Mouse (Mus musculus) hindbrain, embryonic 13.5 days (tissue): Measurements from ENCODE around the gene Tmem9. TPM values are rescaled to one million over a fixed set of nuclear protein-coding genes. Genes with fewer than 3 reads are reported as not detected.

ENCODE experiments used
- ATAC-seq: fragments of 200-750 bp; cut with Nextera tagmentation; 2 replicates; pipeline ENCODE4 v1.8.0; 2017; ENCODE audit warnings: moderate TSS enrichment; ENCODE audit not compliant: low FRiP score
- H3K27ac ChIP-seq: fragments of 300-500 bp; sonication (generic); 2 replicates; pipeline ENCODE4 v1.5.1; 2015; ENCODE audit warnings: inconsistent platforms, mild to moderate bottlenecking, moderate library complexity
- H3K27me3 ChIP-seq: fragments of 300-500 bp; sonication (generic); 2 replicates; pipeline ENCODE4 v1.6.1; 2015; ENCODE audit warnings: mild to moderate bottlenecking, inconsistent platforms
- H3K36me3 ChIP-seq: fragments of 300-500 bp; sonication (generic); 2 replicates; pipeline ENCODE4 v1.6.1; 2015; ENCODE audit warnings: mild to moderate bottlenecking, inconsistent platforms
- H3K4me1 ChIP-seq: fragments of 300-500 bp; sonication (generic); replicated peaks from 2 replicates; pipeline ENCODE4 v1.6.1; 2015; ENCODE audit warnings: inconsistent platforms
- H3K4me2 ChIP-seq: fragments of 300-500 bp; sonication (generic); 2 replicates; pipeline ENCODE4 v1.6.1; 2015; ENCODE audit warnings: inconsistent platforms, mild to moderate bottlenecking, moderate library complexity
- H3K4me3 ChIP-seq: fragments of 300-500 bp; sonication (generic); 2 replicates; pipeline ENCODE4 v1.5.1; 2015; ENCODE audit warnings: mild to moderate bottlenecking, inconsistent platforms
- H3K9ac ChIP-seq: fragments of 300-500 bp; sonication (generic); 2 replicates; pipeline ENCODE4 v1.6.1; 2015; ENCODE audit warnings: mild to moderate bottlenecking, inconsistent platforms
- H3K9me3 ChIP-seq: fragments of 300-500 bp; sonication (generic); 2 replicates; pipeline ENCODE4 v1.6.1; 2016; ENCODE audit warnings: inconsistent platforms
- WGBS: fragments of 180-500 bp; shearing (Covaris S2); methylation state at CpG from one replicate; pipeline ENCODE4 v1.1.7; 2015; 5-methylcytosine and 5-hydroxymethylcytosine counted together
- polyA plus RNA-seq: library from polyadenylated mRNA; unstranded; fragments of >200 nt; fragmentation: Nextera tagmentation; extraction: Ambion mirVana; gene quantifications from 2 replicates; pipeline ENCODE4 v1.2.1, GENCODE M21; 2015

Tmem9 gene
- polyA plus RNA-seq, result 149 and 153 TPM in 2 replicates

- no peak within 1 kb of the TSS for H3K27ac ChIP-seq
- 3% methylated on average over 37 of the region's 37 CpGs for WGBS
- no peaks in the 10 kb centered on the region for H3K9me3 ChIP-seq
- ATAC-seq, result peak; percentile 79
- no peaks in the 10 kb centered on the region for H3K36me3 ChIP-seq
- peak within 1 kb of the TSS; percentile 49 for H3K9ac ChIP-seq
- H3K4me2 ChIP-seq, result peak within 1 kb of the TSS; percentile 64
- H3K4me1 ChIP-seq, result peaks cover 12% of the 10 kb centered on the region
- H3K4me3 ChIP-seq, result peak within 1 kb of the TSS; percentile 39
- H3K27me3 ChIP-seq, result peaks cover 31% of the 10 kb centered on the region
Observed at GRCm38 (mm10) chr1:136007211-136008158, at the start of gene Tmem9. Gene Tmem9, plus strand, starts transcription at chr1:136008150.

GRCm38 (mm10) chr1:135958483-135958882 lies 49.5 kb upstream of the Tmem9 start:
- H3K4me2 ChIP-seq, result no peak overlapping the region
- no peaks in the 10 kb centered on the region for H3K4me1 ChIP-seq
- H3K36me3 ChIP-seq, result no peaks in the 10 kb centered on the region
- ATAC-seq, result 0 out of 2 replicates have a peak, but pooled peaks have one; percentile 46
- no peak overlapping the region for H3K27ac ChIP-seq
- no peak overlapping the region for H3K4me3 ChIP-seq
- H3K9me3 ChIP-seq, result no peaks in the 10 kb centered on the region
- H3K27me3 ChIP-seq, result peaks cover 3% of the 10 kb centered on the region; the same call in 1 of the 2 replicates
- no peak overlapping the region for H3K9ac ChIP-seq
- 59% methylated on average over 4 of the region's 4 CpGs for WGBS

GRCm38 (mm10) chr1:135963177-135963576 lies 44.8 kb upstream of the Tmem9 start:
- Histone ChIP-seq H3K36me3 (no peaks in the 10 kb centered on the region), H3K9me3 (no peaks in the 10 kb centered on the region), H3K4me1 (no peaks in the 10 kb centered on the region), H3K27me3 (no peaks in the 10 kb centered on the region), H3K4me3 (no peak overlapping the region), H3K4me2 (no peak overlapping the region), H3K27ac (no peak overlapping the region), H3K9ac (no peak overlapping the region)
- no peak for ATAC-seq
- 68% methylated on average over 5 of the region's 5 CpGs for WGBS

DNA sequence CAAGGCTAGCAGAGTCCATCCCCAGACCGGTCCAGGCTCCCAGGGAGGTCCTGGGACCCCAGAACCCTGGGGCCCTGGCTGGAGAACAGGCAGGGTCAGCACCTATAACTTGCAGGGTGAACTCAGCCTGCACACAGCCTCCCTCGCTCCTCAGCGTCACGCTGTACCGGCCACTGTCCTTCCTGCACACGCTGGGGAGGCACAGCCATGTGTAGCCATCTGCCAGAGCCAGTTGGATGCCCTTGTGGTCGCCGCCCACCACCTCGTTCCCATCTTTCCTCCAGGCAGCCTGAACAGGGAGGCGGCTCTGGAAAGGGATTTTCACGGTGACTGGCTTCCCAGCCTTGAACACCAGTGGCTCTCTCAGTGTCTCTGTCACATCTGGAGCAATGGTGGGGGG lies 43.4 kb upstream of the Tmem9 start:
- ATAC-seq, result no peak
- 64% methylated on average over 11 of the region's 11 CpGs for WGBS
- Histone ChIP-seq H3K4me2 (no peak overlapping the region), H3K9me3 (no peaks in the 10 kb centered on the region), H3K4me3 (no peak overlapping the region), H3K36me3 (no peaks in the 10 kb centered on the region), H3K27me3 (no peaks in the 10 kb centered on the region), H3K27ac (no peak overlapping the region), H3K9ac (no peak overlapping the region), H3K4me1 (no peaks in the 10 kb centered on the region)

DNA sequence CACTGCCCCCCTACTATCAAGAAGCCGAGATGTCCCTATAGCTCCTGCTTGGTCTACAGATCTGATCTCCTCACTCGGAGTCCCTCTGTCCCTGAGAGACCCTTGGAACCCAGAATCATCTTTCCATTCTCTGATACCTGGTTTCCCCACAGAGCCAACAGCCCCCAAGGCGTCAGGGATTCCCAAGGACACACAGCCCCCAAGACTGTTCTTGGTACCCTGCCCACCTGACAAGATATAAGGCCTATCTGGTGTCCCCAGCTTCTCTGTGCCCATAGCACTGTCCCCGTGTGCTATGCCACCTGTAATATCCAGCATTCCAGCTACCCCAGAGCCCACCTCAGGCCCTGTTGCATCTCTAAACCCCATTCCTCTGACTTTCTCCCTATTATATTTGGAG lies 40.2 kb upstream of the Tmem9 start:
- no peaks in the 10 kb centered on the region for H3K4me1 ChIP-seq
- no peak overlapping the region for H3K27ac ChIP-seq
- ATAC-seq, result no peak
- no peaks in the 10 kb centered on the region for H3K9me3 ChIP-seq
- H3K4me3 ChIP-seq, result no peak overlapping the region
- H3K4me2 ChIP-seq, result no peak overlapping the region
- no peak overlapping the region for H3K9ac ChIP-seq
- H3K36me3 ChIP-seq, result no peaks in the 10 kb centered on the region
- H3K27me3 ChIP-seq, result no peaks in the 10 kb centered on the region
- WGBS, result 84% methylated on average over 4 of the region's 4 CpGs

DNA sequence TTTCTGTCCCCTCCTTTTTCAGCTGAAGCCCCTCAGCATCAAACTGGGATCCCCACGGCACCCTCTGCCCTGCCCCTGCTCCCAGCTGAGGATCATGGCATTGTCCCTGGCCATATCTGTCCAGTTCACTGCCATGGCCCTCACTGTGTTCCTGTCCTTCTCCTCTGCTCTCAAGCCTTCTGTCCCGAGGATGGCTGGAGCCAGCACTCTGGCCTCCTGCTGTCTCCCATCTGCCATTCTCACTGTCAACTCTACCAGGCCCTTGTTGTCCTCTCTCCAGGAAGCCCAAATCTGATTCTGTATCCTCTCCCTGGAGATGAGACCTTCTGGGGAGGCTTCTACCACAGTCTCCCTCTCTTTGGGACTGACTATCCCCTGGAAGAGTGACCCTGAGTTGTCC lies 37.5 kb upstream of the Tmem9 start:
- Histone ChIP-seq H3K36me3 (no peaks in the 10 kb centered on the region), H3K4me1 (no peaks in the 10 kb centered on the region), H3K4me3 (no peak overlapping the region), H3K9ac (no peak overlapping the region), H3K4me2 (no peak overlapping the region), H3K27me3 (no peaks in the 10 kb centered on the region), H3K9me3 (no peaks in the 10 kb centered on the region), H3K27ac (no peak overlapping the region)
- WGBS, result 60% methylated on average over 2 of the region's 2 CpGs
- ATAC-seq, result no peak

- H3K9ac ChIP-seq, result no peak overlapping the region
- no peaks in the 10 kb centered on the region for H3K9me3 ChIP-seq
- H3K27me3 ChIP-seq, result no peaks in the 10 kb centered on the region
- no peaks in the 10 kb centered on the region for H3K36me3 ChIP-seq
- H3K4me2 ChIP-seq, result no peak overlapping the region
- WGBS, result 92% methylated on average over 3 of the region's 3 CpGs
- ATAC-seq, result no peak
- H3K4me1 ChIP-seq, result no peaks in the 10 kb centered on the region
- H3K4me3 ChIP-seq, result no peak overlapping the region
- no peak overlapping the region for H3K27ac ChIP-seq
Observed at GRCm38 (mm10) chr1:135972576-135972975, 35.4 kb upstream of the Tmem9 start.

DNA sequence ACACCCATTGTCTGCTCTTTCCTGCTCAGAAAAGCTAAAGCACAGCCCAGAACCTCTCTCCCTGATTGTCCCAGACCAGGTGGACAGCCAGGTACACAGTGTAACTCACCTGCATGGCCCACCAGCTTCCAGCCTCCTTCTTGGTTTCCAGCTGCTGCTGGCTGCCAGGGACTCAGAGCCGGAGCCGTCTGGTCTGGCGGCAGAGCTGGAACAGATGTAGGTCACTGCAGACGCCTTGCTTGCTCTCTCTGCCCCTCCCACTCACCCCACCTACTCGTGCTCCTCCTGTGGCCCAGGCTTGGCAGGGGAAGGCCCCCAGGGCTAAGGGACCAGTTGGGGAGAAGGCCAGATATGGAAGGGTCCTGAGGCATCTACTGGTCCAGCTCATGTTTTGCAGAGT lies 23.8 kb upstream of the Tmem9 start:
- H3K9ac ChIP-seq, result no peak overlapping the region
- no peak overlapping the region for H3K4me2 ChIP-seq
- no peaks in the 10 kb centered on the region for H3K36me3 ChIP-seq
- H3K4me1 ChIP-seq, result no peaks in the 10 kb centered on the region
- no peak overlapping the region for H3K4me3 ChIP-seq
- WGBS, result 57% methylated on average over 4 of the region's 5 CpGs
- no peaks in the 10 kb centered on the region for H3K27me3 ChIP-seq
- no peak for ATAC-seq
- no peaks in the 10 kb centered on the region for H3K9me3 ChIP-seq
- no peak overlapping the region for H3K27ac ChIP-seq

GRCm38 (mm10) chr1:135989876-135990275 lies 18.1 kb upstream of the Tmem9 start:
- Histone ChIP-seq H3K4me1 (no peaks in the 10 kb centered on the region), H3K9me3 (no peaks in the 10 kb centered on the region), H3K4me3 (no peak overlapping the region), H3K9ac (no peak overlapping the region), H3K36me3 (no peaks in the 10 kb centered on the region), H3K27me3 (no peaks in the 10 kb centered on the region), H3K27ac (no peak overlapping the region), H3K4me2 (no peak overlapping the region)
- no peak for ATAC-seq

- Histone ChIP-seq H3K4me2 (no peak overlapping the region), H3K4me1 (no peaks in the 10 kb centered on the region), H3K4me3 (no peak overlapping the region), H3K9ac (no peak overlapping the region), H3K27me3 (no peaks in the 10 kb centered on the region), H3K9me3 (no peaks in the 10 kb centered on the region), H3K27ac (no peak overlapping the region), H3K36me3 (no peaks in the 10 kb centered on the region)
- WGBS, result 86% methylated on average over 4 of the region's 4 CpGs
- no peak for ATAC-seq
Observed at GRCm38 (mm10) chr1:135993470-135993869, 14.5 kb upstream of the Tmem9 start.

DNA sequence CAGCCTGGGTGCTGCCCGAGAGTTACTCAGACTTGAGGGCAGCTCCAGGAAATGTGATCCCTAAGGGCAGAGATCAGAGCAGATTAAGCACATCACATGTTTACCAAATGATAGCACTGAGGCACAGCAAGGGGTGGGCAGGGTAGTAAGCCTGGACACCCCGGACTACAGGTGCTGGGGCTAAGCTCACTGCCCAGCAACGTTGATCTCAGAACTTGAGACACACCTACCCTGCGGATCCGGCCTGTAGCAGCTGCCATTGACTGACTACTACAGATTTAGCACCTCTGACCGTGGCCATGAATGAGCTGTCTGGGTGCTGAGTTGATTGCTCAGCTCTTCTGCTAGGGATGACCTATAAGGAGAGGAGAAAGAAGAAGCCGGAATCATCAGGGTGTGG lies 10.4 kb upstream of the Tmem9 start:
- Histone ChIP-seq H3K27ac (no peak overlapping the region), H3K4me2 (no peak overlapping the region), H3K4me3 (no peak overlapping the region), H3K9me3 (no peaks in the 10 kb centered on the region), H3K36me3 (no peaks in the 10 kb centered on the region), H3K9ac (no peak overlapping the region), H3K27me3 (no peaks in the 10 kb centered on the region), H3K4me1 (no peaks in the 10 kb centered on the region)
- ATAC-seq, result no peak
- WGBS, result 81% methylated on average over 7 of the region's 7 CpGs

DNA sequence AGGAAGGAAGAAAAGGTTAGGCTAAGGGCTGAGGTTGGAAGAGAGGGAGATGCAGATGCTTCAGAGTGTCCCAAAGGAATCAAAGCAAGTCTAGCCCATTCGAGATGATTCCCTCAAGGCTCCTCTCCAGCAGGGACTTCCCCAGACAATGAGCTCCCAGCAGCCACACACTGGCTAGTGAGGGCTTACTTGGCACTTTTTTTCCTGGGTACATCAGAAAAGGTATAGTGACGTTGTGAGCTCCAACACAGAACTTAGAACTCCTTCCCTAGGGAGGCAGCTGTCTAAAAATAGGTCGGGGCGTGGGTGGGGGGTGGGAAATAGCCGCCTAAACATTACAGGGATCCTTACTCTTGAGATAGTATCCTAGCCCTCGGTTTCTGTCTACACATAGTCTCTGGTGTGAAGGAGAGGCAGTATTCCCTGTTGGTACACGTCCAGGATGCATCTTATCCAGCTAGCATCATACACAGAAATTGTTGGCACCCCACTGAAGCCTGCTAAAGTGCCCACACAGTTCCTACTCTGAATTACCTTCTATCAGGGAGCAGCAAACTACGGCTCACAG lies 8.1 kb upstream of the Tmem9 start:
- H3K4me3 ChIP-seq, result no peak overlapping the region
- H3K4me1 ChIP-seq, result no peaks in the 10 kb centered on the region
- no peaks in the 10 kb centered on the region; the same call in 1 of the 2 replicates for H3K27me3 ChIP-seq
- H3K36me3 ChIP-seq, result no peaks in the 10 kb centered on the region
- H3K9ac ChIP-seq, result no peak overlapping the region
- no peak overlapping the region for H3K27ac ChIP-seq
- no peak for ATAC-seq
- H3K9me3 ChIP-seq, result no peaks in the 10 kb centered on the region
- 67% methylated on average over 8 of the region's 8 CpGs for WGBS
- H3K4me2 ChIP-seq, result no peak overlapping the region

DNA sequence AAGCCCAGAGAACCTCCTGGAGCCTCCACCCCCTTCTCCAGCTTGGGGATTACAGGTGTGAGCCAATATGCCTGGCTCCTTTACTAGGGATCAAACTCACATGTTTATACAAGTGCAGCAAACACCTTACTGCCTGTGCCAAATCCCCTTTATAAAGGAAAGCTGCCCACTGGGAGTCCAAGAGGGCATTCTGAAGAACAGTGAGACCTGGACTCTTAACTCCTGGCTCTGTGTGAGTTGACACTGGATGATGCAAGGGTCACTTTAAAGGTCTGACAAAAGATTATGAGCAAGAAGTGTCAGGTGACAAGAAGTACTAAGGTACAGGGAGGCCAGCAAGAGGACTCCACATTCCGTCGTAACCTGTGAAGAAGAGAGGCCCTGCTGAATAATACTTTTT lies 6.5 kb upstream of the Tmem9 start:
- Histone ChIP-seq H3K36me3 (no peaks in the 10 kb centered on the region), H3K4me3 (no peak overlapping the region), H3K9me3 (no peaks in the 10 kb centered on the region), H3K4me2 (no peak overlapping the region), H3K27me3 (peaks cover 7% of the 10 kb centered on the region), H3K9ac (no peak overlapping the region), H3K4me1 (no peaks in the 10 kb centered on the region), H3K27ac (no peak overlapping the region)
- 95% methylated on average over 2 of the region's 2 CpGs for WGBS
- no peak for ATAC-seq
